Mouse (Mus musculus) WW6 (cell line): ENCODE measurements around the gene Cacybp.

Experiments
- DNase-seq: peaks from one replicate; pipeline ENCODE4 v3.0.0-alpha.2; 2013; ENCODE audit warnings: low read depth, low spot score

Gene Cacybp

GRCm38 (mm10) chr1:160212703-160213669 lies at the start of gene Cacybp:
Gene Cacybp (minus strand): TSS chr1:160212875.
- peak; percentile 96 for DNase-seq

GRCm38 (mm10) chr1:160262415-160262814 lies 49.7 kb upstream of the Cacybp start:
- no peak for DNase-seq

- no peak for DNase-seq
These were observed 49.2 kb upstream of the Cacybp start for GRCm38 (mm10) chr1:160261849-160262248.

GRCm38 (mm10) chr1:160260605-160261004 lies 47.9 kb upstream of the Cacybp start:
- DNase-seq, result no peak

GRCm38 (mm10) chr1:160259884-160260283 lies 47.2 kb upstream of the Cacybp start:
- no peak for DNase-seq

GRCm38 (mm10) chr1:160253108-160253507 lies 40.4 kb upstream of the Cacybp start:
- DNase-seq, result peak; percentile 20

- DNase-seq, result no peak
These were observed 38.8 kb upstream of the Cacybp start for GRCm38 (mm10) chr1:160251388-160252007.

DNA sequence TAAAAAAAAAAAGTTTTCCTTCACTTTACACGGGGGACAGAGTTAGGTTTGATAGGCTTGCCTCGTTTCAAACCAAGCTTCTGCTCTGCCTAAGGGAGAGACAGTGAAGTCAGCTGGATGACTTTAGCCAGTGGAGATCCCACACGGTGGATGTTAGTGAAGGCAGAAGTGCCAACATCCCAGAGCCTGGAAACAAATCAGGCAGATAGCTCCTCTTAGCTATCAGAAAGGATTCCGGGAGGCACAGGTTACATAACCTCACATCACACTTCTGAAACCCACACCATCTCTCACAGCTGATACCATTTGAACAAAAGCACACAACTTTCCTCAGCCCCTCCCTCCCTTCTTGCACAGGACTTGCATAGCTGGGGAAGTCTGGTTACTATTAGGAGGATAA lies 38.1 kb upstream of the Cacybp start:
- no peak for DNase-seq

- no peak for DNase-seq
These were observed 37.1 kb upstream of the Cacybp start for GRCm38 (mm10) chr1:160249786-160250185.

GRCm38 (mm10) chr1:160247473-160247872 lies 34.8 kb upstream of the Cacybp start:
- no peak for DNase-seq

DNA sequence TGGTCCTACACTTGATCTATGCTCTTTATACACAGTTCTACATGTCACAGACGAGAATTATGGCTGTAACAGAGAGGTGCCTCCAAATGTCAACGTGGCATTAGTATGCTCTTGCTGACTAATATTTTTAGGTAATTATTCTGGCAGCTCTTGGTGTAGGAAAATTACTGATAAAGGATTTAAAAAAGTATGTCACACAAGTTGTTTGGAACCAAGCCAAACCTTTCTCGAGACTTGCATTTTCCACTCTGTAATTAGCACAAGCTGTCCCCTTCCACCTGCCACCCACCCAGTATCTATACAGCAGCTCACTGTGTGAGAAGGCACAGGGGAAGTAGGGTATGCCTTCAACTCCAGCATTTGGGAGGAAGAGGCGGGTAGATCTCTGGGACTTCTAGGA lies 34.2 kb upstream of the Cacybp start:
- DNase-seq, result no peak

DNA sequence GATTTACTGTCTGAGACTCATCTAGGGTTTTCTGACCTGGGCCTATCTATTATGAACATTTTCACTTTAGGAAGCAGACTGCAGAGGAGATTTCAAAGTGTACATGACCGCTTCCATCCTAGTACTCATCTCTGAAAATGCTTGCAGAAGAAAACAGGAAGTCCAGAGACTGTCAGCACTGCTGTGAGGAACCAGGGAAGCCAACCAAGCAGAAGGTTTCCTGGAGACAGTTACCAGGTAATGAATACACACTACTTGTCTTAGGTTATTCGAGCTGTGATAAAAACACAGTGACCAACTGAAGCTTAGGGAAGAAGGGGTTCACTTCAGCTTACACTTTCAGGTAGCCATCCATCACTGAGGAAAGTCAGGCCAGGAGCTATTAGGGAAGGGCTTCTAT lies 33.3 kb upstream of the Cacybp start:
- DNase-seq, result no peak

GRCm38 (mm10) chr1:160244689-160245088 lies 32.0 kb upstream of the Cacybp start:
- DNase-seq, result no peak

DNA sequence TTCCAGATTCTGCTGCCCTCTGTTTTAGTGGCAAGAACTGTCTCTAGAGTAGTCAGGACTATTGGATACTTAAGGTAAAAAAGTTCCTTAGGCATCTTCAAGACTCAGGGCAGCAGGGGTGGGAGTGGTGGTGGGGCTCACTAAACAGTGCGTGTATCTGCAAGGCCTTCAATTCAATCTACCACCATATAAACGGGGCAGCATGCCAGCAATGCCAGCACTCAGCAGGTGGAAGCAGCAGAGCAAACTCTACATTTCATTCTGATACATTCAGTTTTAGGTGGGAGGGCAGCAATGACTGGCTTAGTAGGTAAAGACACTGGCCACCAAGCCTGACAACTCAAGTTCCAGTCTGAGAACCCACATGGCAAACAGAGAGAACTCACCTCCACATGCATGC lies 27.4 kb upstream of the Cacybp start:
- no peak for DNase-seq

- no peak for DNase-seq
These were observed 26.3 kb upstream of the Cacybp start for GRCm38 (mm10) chr1:160238852-160239443.

- no peak for DNase-seq
These were observed 25.3 kb upstream of the Cacybp start for GRCm38 (mm10) chr1:160237981-160238380.

- DNase-seq, result no peak
These were observed 21.2 kb upstream of the Cacybp start for GRCm38 (mm10) chr1:160233921-160234320.

DNA sequence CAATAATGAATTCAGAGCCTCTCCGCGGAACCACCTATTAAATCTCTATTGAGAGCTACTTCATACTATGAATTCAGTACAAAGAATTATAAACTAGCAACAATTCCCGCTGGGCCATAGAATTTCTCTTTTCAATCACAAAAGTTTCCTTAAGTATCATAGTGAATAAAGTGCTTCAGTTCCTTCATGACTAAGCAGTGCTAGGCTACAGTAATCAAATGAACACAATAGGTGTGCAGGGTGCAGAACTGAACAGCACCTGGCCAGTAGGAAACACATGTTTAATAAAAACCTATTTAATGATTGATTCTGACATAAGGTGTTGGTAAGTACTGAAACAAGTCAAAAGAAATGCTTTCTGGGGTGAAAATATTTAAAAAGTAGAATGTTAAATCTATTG lies 19.4 kb upstream of the Cacybp start:
- no peak for DNase-seq

DNA sequence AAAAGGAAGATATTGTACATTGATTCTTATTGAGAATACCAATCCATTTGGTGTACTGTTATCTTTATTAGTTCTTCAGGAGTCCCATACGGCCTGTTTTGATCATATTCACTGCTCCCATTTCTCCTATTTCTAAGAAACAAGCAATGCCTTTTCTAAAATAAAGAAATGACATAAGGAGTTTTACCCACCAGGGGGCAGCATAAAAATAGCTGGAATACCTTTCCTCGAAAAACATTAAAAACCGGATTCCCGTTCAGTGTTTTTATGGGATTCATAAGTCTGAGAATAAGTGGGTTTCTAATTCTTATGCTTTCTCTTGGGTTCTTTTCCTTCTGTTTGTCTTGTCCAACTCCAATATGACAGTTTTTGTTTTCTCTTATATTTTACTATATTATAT lies 18.3 kb upstream of the Cacybp start:
- no peak for DNase-seq

DNA sequence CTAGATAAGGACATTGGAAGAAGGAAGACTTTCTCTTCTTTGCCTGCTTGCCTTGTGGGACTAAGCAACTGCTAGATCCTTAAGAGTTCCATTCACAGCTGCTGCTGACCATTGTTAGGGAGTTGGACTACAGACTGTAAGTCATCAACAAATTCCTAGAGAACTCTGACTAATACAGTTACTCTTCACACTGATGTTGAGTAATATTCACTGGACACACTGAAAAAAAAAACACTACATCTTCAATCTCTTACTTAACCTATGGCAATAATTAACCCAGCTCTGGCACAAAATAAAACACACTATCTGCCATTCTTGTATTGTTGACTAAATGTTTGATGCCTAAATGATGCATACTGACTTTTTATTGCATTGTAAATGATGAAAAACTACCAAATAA lies 15.2 kb upstream of the Cacybp start:
- no peak for DNase-seq

- no peak for DNase-seq
These were observed 14.5 kb upstream of the Cacybp start for GRCm38 (mm10) chr1:160227196-160227595.

GRCm38 (mm10) chr1:160224093-160224492 lies 11.4 kb upstream of the Cacybp start:
- DNase-seq, result no peak

- DNase-seq, result no peak
These were observed 5.2 kb upstream of the Cacybp start for GRCm38 (mm10) chr1:160217898-160218297.
